Mouse (Mus musculus) liver, embryonic 14.5 days (tissue): ENCODE data around the gene Stard5. TPM values are rescaled to one million over a fixed set of nuclear protein-coding genes. Genes with fewer than 3 reads are reported as not detected.

ENCODE experiments used
- ATAC-seq: fragments of 200-750 bp; cut with Nextera tagmentation; 2 replicates; pipeline ENCODE4 v1.8.0; 2017; ENCODE audit warnings: moderate number of reproducible peaks, mild to moderate bottlenecking, moderate library complexity; ENCODE audit not compliant: insufficient read depth
- DNase-seq, 3 experiments: peaks; one replicate each; pipeline ENCODE4 v3.0.0-alpha.2; 2012 to 2013; ENCODE audit warnings: low read depth in 3 of 3, low spot score in 3 of 3
- H3K27ac ChIP-seq: fragments of 300-500 bp; sonication (generic); 2 replicates; pipeline ENCODE4 v1.5.1; 2014; ENCODE audit warnings: moderate library complexity, mild to moderate bottlenecking, control low read depth, inconsistent platforms
- H3K27me3 ChIP-seq: fragments of 300-500 bp; sonication (generic); 2 replicates; pipeline ENCODE4 v1.6.1; 2014; ENCODE audit warnings: mild to moderate bottlenecking, low read length, moderate library complexity; ENCODE audit not compliant: control insufficient read depth, insufficient read depth
- H3K36me3 ChIP-seq: fragments of 300-500 bp; sonication (generic); replicated peaks from 2 replicates; pipeline ENCODE4 v1.6.1; 2014; ENCODE audit warnings: low read depth; ENCODE audit not compliant: control insufficient read depth, insufficient read depth
- H3K4me1 ChIP-seq, 2 experiments: fragments of 200-500 bp in 1 of 2; fragments of 300-500 bp in 1 of 2; sonication (generic) in 1 of 2; replicated peaks; 2 replicates each; pipeline ENCODE4 v1.6.1; 2012 to 2014; ENCODE audit warnings: antibody characterized with exemption in 1 of 2, inconsistent platforms in 1 of 2, low read length in 1 of 2; ENCODE audit not compliant: control insufficient read depth in 2 of 2, insufficient read depth in 2 of 2
- H3K4me2 ChIP-seq: fragments of 300-500 bp; sonication (generic); 2 replicates; pipeline ENCODE4 v1.6.1; 2014; ENCODE audit warnings: low read depth, mild to moderate bottlenecking, control low read depth, moderate library complexity
- H3K4me3 ChIP-seq, 2 experiments: fragments of 200-500 bp in 1 of 2; fragments of 300-500 bp in 1 of 2; sonication (generic) in 1 of 2; 2 replicates each; pipeline ENCODE4 v1.5.1; 2012 to 2014; ENCODE audit warnings: low read depth in 2 of 2, low read length in 2 of 2, mild to moderate bottlenecking in 2 of 2, control low read depth in 1 of 2, inconsistent platforms in 1 of 2, moderate library complexity in 1 of 2; ENCODE audit not compliant: insufficient read depth in 1 of 2
- H3K9ac ChIP-seq: fragments of 300-500 bp; sonication (generic); replicated peaks from 2 replicates; pipeline ENCODE4 v1.6.1; 2014; ENCODE audit warnings: mild to moderate bottlenecking, control low read depth, moderate library complexity
- H3K9me3 ChIP-seq: fragments of 300-500 bp; sonication (generic); 2 replicates; pipeline ENCODE4 v1.6.1; 2016; ENCODE audit warnings: low read length, mixed read lengths; ENCODE audit not compliant: control insufficient read depth
- CTCF ChIP-seq: IDR thresholded peaks from 2 replicates; pipeline ENCODE4 v1.5.1; 2016; ENCODE audit warnings: antibody characterized with exemption, low read depth, control low read depth
- EP300 ChIP-seq: IDR thresholded peaks from 2 replicates; pipeline ENCODE4 v1.6.1; 2016; ENCODE audit warnings: antibody characterized with exemption, low read depth
- WGBS: fragments of 180-500 bp; shearing (Covaris S2); extraction: QIAGEN DNeasy Blood & Tissue Kit; methylation state at CpG from one replicate; pipeline ENCODE4 v1.1.7; 2014; ENCODE audit not compliant: insufficient replicate concordance; 5-methylcytosine and 5-hydroxymethylcytosine counted together
- polyA plus RNA-seq, 2 experiments: library from polyadenylated mRNA; depleted of rRNA in 1 of 2; stranded (reverse) in 1 of 2; unstranded in 1 of 2; fragments of >200 nt; fragmentation: Nextera tagmentation in 1 of 2; extraction: Ambion mirVana in 1 of 2; gene quantifications; 2 replicates each; pipeline versions ENCODE4 v1.2.1 to v1.2.3; 2012 to 2014

Gene Stard5
- polyA plus RNA-seq, 2 experiments, result 5.3 to 7.5 TPM

DNA sequence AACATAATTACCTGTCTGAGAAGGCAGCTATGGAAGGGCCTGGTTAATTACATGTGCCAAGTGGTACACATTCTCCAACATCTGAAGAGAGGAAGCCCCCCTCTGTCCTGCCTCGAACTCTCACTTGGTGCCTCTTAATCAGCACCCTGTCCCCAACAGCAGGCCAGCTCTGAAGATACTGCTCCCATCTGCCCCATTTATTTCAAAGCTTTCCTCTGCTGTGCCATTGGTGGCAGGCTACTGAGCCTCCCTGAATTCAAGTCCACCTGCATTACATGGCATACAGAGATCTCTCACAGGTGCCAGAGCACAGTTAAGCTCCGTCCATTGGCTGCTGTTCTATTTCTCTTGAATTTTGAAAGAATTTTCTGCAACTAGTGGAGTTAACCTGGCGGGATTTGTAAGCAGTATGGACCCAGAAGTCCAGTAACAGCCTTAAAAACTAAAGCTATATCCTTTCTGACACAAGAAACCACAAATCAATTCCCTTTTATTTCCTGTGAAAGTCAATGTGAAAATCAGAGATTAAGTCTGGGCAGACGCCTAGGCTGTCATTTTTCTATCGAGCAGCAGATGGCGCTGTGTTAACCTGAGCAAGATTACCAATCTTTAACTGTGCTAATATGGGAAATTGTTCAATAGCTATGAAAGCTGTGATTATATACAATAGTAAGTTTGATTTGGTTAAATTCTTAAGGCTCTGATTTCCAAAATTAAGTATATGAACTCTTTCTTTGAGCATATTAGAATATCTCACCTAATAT lies 63.9 kb downstream of the Stard5 start:
- Histone ChIP-seq H3K4me3 (no peak overlapping the region), H3K4me2 (no peak overlapping the region), H3K9ac (no peak overlapping the region), H3K4me1 (no peaks in the 10 kb centered on the region), H3K27me3 (no peaks in the 10 kb centered on the region), H3K9me3 (no peaks in the 10 kb centered on the region), H3K27ac (no peak overlapping the region), H3K36me3 (no peaks in the 10 kb centered on the region)
- WGBS, result 26% methylated on average over 6 of the region's 6 CpGs
- TF ChIP-seq CTCF (peak; percentile 74), EP300 (no peak)
- ATAC-seq (no peak), DNase-seq (peak in 1 of 3 experiments; percentile 3)

- H3K9me3 ChIP-seq, result no peaks in the 10 kb centered on the region
- no peak for ATAC-seq
- H3K27ac ChIP-seq, result no peak overlapping the region
- no peak overlapping the region for H3K9ac ChIP-seq
- H3K36me3 ChIP-seq, result no peaks in the 10 kb centered on the region
- WGBS, result 39% methylated on average over 6 of the region's 6 CpGs
- TF ChIP-seq CTCF, result no peak
- no peak for TF ChIP-seq EP300
- no peak overlapping the region for H3K4me2 ChIP-seq
- no peak for DNase-seq
- no peak overlapping the region for H3K4me3 ChIP-seq
- H3K4me1 ChIP-seq, result no peaks in the 10 kb centered on the region
- H3K27me3 ChIP-seq, result no peaks in the 10 kb centered on the region
Measured at GRCm38 (mm10) chr7:83699066-83699745, 67.4 kb downstream of the Stard5 start.

Other genes starting within 250 kb of the Stard5 start
- gene Tmc3, start 47.0 kb upstream of the Stard5 start, polyA plus RNA-seq (2012; rRNA removed), result 0.14 and 0.17 TPM in 2 replicates
- gene Tmc3, start 47.0 kb upstream of the Stard5 start, polyA plus RNA-seq (2014; fragmentation: Nextera tagmentation; extraction: Ambion mirVana), result 0.18 and 0.24 TPM in 2 replicates
- gene Il16, start 113.8 kb downstream of the Stard5 start, polyA plus RNA-seq (2012; rRNA removed), result 1.9 and 2.3 TPM in 2 replicates
- gene Il16, start 113.8 kb downstream of the Stard5 start, polyA plus RNA-seq (2014; fragmentation: Nextera tagmentation; extraction: Ambion mirVana), result 2.8 and 3.8 TPM in 2 replicates
- gene Cfap161, start 162.9 kb downstream of the Stard5 start, polyA plus RNA-seq (2012; rRNA removed), result 0.04 TPM in 1 of 2 replicates, not detected in the other
- gene Cfap161, start 162.9 kb downstream of the Stard5 start, polyA plus RNA-seq (2014; fragmentation: Nextera tagmentation; extraction: Ambion mirVana), result 0.08 TPM in 1 of 2 replicates, not detected in the other